Mouse (Mus musculus) layer of hippocampus, adult 9-11 months (tissue): ENCODE measurements around the gene Smg1.
"Not testable (repeated sequence)": the region's sequence is repeated elsewhere in the genome, so short reads cannot be mapped to it uniquely, and the experiment has no call there.

Source experiments
- DNase-seq: peaks from one replicate; pipeline ENCODE4 v3.0.0; 2022

Smg1 gene

GRCm38 (mm10) chr7:118248069-118248468, 4.6 kb upstream of the Smg1 start:
- no peak for DNase-seq

GRCm38 (mm10) chr7:118245260-118245659, 1.8 kb upstream of the Smg1 start:
- DNase-seq = no peak

GRCm38 (mm10) chr7:118242911-118243412, 508 bp downstream of the Smg1 start:
- no peak for DNase-seq

- DNase-seq = no peak
Observed at GRCm38 (mm10) chr7:118242309-118242708, 1.2 kb downstream of the Smg1 start.

GRCm38 (mm10) chr7:118240402-118240801, 3.1 kb downstream of the Smg1 start:
- DNase-seq = no peak

- no peak for DNase-seq
Observed at GRCm38 (mm10) chr7:118239996-118240395, 3.5 kb downstream of the Smg1 start.

GRCm38 (mm10) chr7:118236949-118237348, 6.5 kb downstream of the Smg1 start:
- DNase-seq = no peak

GRCm38 (mm10) chr7:118234236-118234635, 9.2 kb downstream of the Smg1 start:
- no peak for DNase-seq

- no peak for DNase-seq
Observed at GRCm38 (mm10) chr7:118232613-118233012, 10.9 kb downstream of the Smg1 start.

- DNase-seq = no peak
Observed at GRCm38 (mm10) chr7:118219777-118220176, 23.7 kb downstream of the Smg1 start.

- no peak for DNase-seq
Observed at GRCm38 (mm10) chr7:118206396-118206795, 37.1 kb downstream of the Smg1 start.

GRCm38 (mm10) chr7:118195756-118196155, 47.7 kb downstream of the Smg1 start:
- no peak for DNase-seq

GRCm38 (mm10) chr7:118185878-118186277, 57.6 kb downstream of the Smg1 start:
- DNase-seq = no peak

- no peak for DNase-seq
Observed at GRCm38 (mm10) chr7:118184604-118185003, 58.9 kb downstream of the Smg1 start.

GRCm38 (mm10) chr7:118181123-118181522, 62.3 kb downstream of the Smg1 start:
- no peak for DNase-seq

GRCm38 (mm10) chr7:118179782-118180181, 63.7 kb downstream of the Smg1 start:
- no peak for DNase-seq

- DNase-seq = no peak
Observed at GRCm38 (mm10) chr7:118175821-118176355, 67.6 kb downstream of the Smg1 start.

- DNase-seq = not testable (repeated sequence)
Observed at GRCm38 (mm10) chr7:118170125-118170524, 73.3 kb downstream of the Smg1 start.

- DNase-seq = no peak
Observed at GRCm38 (mm10) chr7:118163006-118163405, 80.5 kb downstream of the Smg1 start.

GRCm38 (mm10) chr7:118160121-118160520, 83.3 kb downstream of the Smg1 start:
- peak; percentile 42 for DNase-seq

- DNase-seq = no peak
Observed at GRCm38 (mm10) chr7:118156461-118156860, 87.0 kb downstream of the Smg1 start.

- DNase-seq = peak; percentile 43
Observed at GRCm38 (mm10) chr7:118154150-118154549, 89.3 kb downstream of the Smg1 start.

GRCm38 (mm10) chr7:118143602-118144001, 99.9 kb downstream of the Smg1 start:
- no peak for DNase-seq

- DNase-seq = no peak
Observed at GRCm38 (mm10) chr7:118143123-118143522, 100.3 kb downstream of the Smg1 start.

GRCm38 (mm10) chr7:118141271-118141670, 102.2 kb downstream of the Smg1 start:
- no peak for DNase-seq
